Mouse (Mus musculus) stomach, embryonic 14.5 days (tissue): ENCODE measurements at regions not wholly inside any gene's neighbourhood (a gene's known extent, or its start where the extent isn't known, plus 50 kb on each side); places are given as distances from the start of the nearest gene placed in this dataset.

Experiments used
- ATAC-seq: fragments of 200-750 bp; cut with Nextera tagmentation; 2 replicates; pipeline ENCODE4 v1.8.0; 2017; ENCODE audit warnings: low read depth, moderate TSS enrichment; ENCODE audit not compliant: insufficient number of reproducible peaks, insufficient read depth, low FRiP score
- H3K27ac ChIP-seq: fragments of 300-500 bp; sonication (generic); 2 replicates; pipeline ENCODE4 v1.5.1; 2014; ENCODE audit warnings: mild to moderate bottlenecking, low read length, moderate library complexity, mixed read lengths
- H3K27me3 ChIP-seq: fragments of 300-500 bp; sonication (generic); 2 replicates; pipeline ENCODE4 v1.6.1; 2014; ENCODE audit warnings: low read length, control low read depth, mixed read lengths; ENCODE audit not compliant: control insufficient read depth, insufficient read depth
- H3K36me3 ChIP-seq: fragments of 300-500 bp; sonication (generic); 2 replicates; pipeline ENCODE4 v1.6.1; 2014; ENCODE audit warnings: mild to moderate bottlenecking, control low read depth, low read length, moderate library complexity, mixed read lengths; ENCODE audit not compliant: control insufficient read depth, insufficient read depth
- H3K4me1 ChIP-seq: fragments of 300-500 bp; sonication (generic); 2 replicates; pipeline ENCODE4 v1.6.1; 2014; ENCODE audit warnings: low read length, control low read depth, mixed read lengths; ENCODE audit not compliant: control insufficient read depth, insufficient read depth
- H3K4me2 ChIP-seq: fragments of 300-500 bp; sonication (generic); replicated peaks from 2 replicates; pipeline ENCODE4 v1.6.1; 2014; ENCODE audit warnings: low read depth, low read length, control low read depth
- H3K4me3 ChIP-seq: fragments of 300-500 bp; sonication (generic); 2 replicates; pipeline ENCODE4 v1.5.1; 2014; ENCODE audit warnings: low read depth, low read length, control low read depth
- H3K9ac ChIP-seq: fragments of 300-500 bp; sonication (generic); replicated peaks from 2 replicates; pipeline ENCODE4 v1.6.1; 2014; ENCODE audit warnings: low read depth, mild to moderate bottlenecking, control low read depth, low read length, moderate library complexity, mixed read lengths
- H3K9me3 ChIP-seq: fragments of 300-500 bp; sonication (generic); 2 replicates; pipeline ENCODE4 v1.6.1; 2016; ENCODE audit warnings: low read depth, low read length, control low read depth; ENCODE audit not compliant: control insufficient read depth
- WGBS: fragments of 180-500 bp; shearing (Covaris S2); extraction: QIAGEN DNeasy Blood & Tissue Kit; methylation state at CpG from one replicate; pipeline ENCODE4 v1.1.7; 2014; 5-methylcytosine and 5-hydroxymethylcytosine counted together

GRCm38 (mm10) chr15:97446181-97446580 is 199.1 kb upstream of the Amigo2 start:
- WGBS: 73% methylated on average over 9 of the region's 9 CpGs
- Histone ChIP-seq H3K27ac (no peak overlapping the region), H3K4me2 (no peak overlapping the region), H3K4me3 (no peak overlapping the region), H3K9me3 (no peaks in the 10 kb centered on the region; the same call in 1 of the 2 replicates), H3K36me3 (no peaks in the 10 kb centered on the region), H3K27me3 (no peaks in the 10 kb centered on the region), H3K4me1 (no peaks in the 10 kb centered on the region), H3K9ac (no peak overlapping the region)
- no peak for ATAC-seq

GRCm38 (mm10) chr15:97438235-97438760 is 191.2 kb upstream of the Amigo2 start:
- no peak overlapping the region for H3K27ac ChIP-seq
- 80% methylated on average over 5 of the region's 5 CpGs for WGBS
- H3K9ac ChIP-seq: no peak overlapping the region
- ATAC-seq: no peak
- no peaks in the 10 kb centered on the region for H3K27me3 ChIP-seq
- no peaks in the 10 kb centered on the region for H3K36me3 ChIP-seq
- H3K4me2 ChIP-seq: no peak overlapping the region
- no peaks in the 10 kb centered on the region for H3K4me1 ChIP-seq
- H3K9me3 ChIP-seq: no peaks in the 10 kb centered on the region
- H3K4me3 ChIP-seq: no peak overlapping the region
